Mouse (Mus musculus) embryo, embryonic 10 days (tissue): Measurements from ENCODE around the gene Ccnjl.

ENCODE experiments used
- DNase-seq: peaks from one replicate; pipeline ENCODE4 v3.0.0-alpha.2; 2015; ENCODE audit warnings: low spot score

The Ccnjl gene

GRCm38 (mm10) chr11:43528078-43528682 lies 404 bp upstream of the Ccnjl start:
- DNase-seq = peak; percentile 48

DNA sequence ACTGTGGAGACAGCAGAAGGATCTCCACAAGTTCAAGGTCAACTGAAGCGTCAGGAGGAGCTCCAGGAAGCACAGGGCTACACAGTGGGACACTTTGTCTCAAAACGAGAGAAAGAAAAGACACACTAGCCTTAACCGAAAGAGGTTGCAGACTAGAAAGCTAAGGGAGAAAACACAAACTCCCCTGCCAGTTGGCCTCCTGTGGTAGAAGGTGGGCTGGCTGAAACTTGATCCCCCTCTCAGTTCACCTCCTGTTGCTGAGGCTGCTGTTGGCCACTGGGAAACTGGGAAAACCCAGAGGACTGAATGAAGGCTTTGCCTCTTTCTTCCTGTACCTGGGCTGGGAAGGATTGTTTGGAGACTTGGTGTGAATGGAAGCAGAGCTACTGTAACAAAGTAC lies 1.5 kb downstream of the Ccnjl start:
- peak; percentile 64 for DNase-seq

DNA sequence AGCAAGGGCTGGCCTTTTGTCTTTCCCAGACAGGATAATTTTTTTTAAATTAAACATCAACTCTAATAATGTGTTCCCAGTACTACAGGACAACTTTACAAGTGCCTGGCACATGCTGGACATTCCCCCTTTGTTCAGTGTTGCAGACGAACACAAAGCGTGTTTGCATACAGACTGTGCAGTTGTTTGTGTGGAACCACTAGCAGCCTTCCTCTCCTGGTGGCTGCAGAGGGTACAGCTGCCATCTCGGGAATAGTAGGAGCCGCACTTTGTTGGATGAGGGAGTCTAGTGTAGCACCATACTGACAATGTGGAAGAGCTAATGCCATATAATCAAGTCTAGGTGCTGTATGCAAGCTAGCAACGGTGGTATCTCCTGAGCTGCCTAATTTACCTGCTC lies 3.0 kb downstream of the Ccnjl start:
- DNase-seq = no peak

- no peak for DNase-seq
Observed at GRCm38 (mm10) chr11:43537074-43537473, 8.5 kb downstream of the Ccnjl start.

- DNase-seq = peak; percentile 78
Observed at GRCm38 (mm10) chr11:43539863-43540262, 11.3 kb downstream of the Ccnjl start.

DNA sequence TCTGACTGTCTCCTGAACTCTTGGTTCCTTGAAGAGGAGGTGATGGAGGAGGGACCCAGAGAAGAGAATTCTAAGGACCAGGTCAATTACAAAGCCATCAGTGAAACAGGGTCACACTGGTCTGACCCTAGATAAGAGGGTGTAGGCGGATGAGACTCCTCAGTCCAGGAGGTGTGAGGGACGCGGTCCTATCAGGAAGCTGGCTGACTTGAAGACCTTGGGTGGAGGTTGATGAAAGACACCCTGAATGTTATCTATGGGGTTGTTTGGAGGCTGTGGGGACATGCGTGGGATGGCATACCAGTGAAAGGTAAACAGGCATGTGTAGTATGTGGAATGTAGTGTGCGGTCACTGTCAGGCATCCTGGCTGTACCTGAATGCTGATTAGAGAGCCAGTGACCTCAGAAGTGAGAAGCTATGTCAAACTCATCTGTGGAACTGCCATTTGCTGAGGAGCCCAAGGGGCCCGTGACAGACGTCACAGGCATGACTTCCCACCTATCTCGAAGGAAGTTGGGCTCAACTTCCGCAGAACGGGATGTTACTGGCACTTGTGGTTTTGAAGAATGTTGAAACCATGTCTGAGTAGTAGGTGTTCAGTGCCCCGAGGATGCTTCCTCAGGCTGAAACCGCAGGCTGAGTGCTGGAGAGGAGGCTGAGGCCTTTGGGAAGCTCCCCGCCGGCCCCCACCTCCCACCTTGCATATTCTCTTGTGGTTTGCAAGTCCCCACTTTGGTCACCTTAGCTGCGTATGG lies 15.3 kb downstream of the Ccnjl start:
- DNase-seq = no peak

DNA sequence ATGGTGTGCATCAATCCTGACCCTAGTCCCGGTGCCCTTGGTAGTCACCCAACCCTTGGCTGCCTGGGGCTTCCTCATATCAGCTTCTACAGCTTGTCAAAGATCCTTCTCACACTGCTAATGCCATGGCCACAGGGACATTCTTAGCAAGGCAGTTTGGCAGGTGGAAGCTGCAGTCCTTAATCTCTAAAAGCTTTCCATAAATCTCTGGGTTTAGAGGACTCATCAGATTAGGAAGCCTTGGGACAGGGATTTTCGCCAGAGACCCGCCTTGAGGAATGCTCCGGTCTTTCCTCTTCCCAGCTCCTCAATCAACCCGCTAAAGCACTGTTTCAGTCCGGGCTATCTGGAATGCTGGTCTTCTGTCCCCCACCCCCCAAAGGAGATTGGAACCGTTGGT lies 16.2 kb downstream of the Ccnjl start:
- DNase-seq = no peak

- DNase-seq = no peak
Observed at GRCm38 (mm10) chr11:43545873-43546475, 17.4 kb downstream of the Ccnjl start.

DNA sequence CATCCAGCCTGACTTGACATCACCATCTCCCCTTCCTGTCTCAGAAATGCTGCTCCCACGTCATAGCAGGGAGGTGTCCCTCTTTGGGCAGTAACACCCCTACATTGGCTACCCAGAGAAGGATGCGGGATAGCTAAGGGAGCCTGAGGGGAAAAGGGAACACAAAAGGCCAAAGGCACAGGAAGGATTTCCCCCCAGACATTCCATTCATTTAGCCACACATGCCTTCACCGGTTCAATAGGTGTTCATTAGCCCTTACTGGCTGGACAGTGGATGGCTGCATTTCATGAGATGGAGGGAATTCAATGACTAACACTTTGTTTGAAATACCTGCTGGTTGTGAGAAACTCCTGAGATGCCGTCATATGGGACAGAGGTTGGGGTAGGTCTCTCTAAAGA lies 18.1 kb downstream of the Ccnjl start:
- no peak for DNase-seq

- DNase-seq = peak; percentile 80
Observed at GRCm38 (mm10) chr11:43548148-43548547, 19.6 kb downstream of the Ccnjl start.

GRCm38 (mm10) chr11:43548657-43549435 lies 20.3 kb downstream of the Ccnjl start:
- DNase-seq = no peak

GRCm38 (mm10) chr11:43549701-43550100 lies 21.1 kb downstream of the Ccnjl start:
- DNase-seq = peak; percentile 68

DNA sequence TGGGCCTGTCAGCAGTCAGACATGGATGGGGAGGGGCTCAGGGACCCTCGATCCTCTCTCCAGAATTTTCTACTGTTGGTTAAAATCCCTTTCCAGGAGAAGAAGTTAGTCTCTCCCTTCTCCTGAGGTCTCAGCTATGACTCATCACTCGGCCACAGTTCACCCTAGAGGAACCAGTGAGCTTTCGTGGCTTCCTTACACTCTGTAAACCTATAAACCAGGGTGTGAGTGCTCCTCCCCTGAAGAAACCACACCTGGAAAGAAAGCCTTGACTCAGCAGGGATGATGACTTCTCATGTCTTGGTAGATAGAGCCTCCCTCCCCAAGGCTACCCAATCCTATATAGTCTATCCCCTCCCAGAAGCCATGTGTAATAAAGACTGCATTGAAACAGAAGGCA lies 23.2 kb downstream of the Ccnjl start:
- DNase-seq = no peak

DNA sequence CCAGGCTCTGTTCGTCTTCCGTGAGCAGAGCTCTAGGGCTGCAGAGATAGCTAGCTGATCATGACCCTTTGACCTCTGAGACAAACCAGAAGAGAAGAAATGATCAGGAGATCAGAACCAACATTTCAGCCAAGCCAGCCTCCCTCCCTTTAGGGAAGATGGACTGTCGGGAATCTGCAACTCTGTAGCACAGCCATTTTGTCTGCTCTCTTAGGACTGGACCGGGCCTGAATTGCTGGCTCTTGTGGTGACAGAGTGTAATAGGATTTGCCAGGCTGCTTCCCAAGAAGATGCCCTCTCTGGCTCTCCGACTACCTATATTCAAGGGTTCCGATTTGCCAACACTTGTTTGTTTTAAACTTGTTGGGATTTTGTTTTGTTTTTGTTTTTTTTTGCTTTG lies 24.1 kb downstream of the Ccnjl start:
- DNase-seq = peak; percentile 54

GRCm38 (mm10) chr11:43556538-43556937 lies 28.0 kb downstream of the Ccnjl start:
- DNase-seq = no peak

DNA sequence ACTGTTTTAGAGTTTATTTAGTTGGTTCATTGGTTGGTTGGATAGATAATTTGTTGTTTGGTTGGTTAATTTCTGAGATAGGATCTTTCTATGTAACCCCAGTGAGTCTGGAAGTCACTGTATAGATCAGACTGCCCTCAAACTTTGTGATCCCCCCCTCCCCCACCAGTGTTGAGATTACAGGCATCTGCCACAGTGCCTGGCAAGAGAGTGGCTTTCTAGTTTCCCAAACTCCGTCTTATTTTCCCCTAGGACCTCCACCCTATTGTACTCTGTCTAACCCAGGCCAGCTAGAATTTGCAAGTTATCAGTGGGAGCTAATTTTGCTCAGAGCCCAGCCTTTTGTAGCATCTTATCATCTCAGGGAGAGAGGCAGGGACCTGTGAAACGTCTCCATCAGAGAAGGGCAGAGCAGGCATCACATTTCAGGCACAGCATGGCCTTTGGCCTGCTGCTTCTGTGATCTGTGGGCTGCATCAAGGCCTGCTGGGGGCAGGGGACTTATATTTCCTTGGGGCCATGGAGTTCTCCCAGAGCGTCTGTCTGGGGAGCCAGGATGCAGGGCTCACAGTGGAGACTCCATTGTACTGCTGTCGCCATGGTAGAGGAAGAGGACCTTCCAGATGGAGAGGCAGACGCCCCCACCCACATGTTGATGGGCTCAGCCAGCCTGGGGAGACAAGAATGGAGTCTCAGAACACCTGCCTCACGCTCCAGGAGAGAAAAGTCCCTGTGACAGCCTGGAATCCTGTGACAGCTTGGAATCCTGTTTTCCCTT lies 31.1 kb downstream of the Ccnjl start:
- peak; percentile 74 for DNase-seq

DNA sequence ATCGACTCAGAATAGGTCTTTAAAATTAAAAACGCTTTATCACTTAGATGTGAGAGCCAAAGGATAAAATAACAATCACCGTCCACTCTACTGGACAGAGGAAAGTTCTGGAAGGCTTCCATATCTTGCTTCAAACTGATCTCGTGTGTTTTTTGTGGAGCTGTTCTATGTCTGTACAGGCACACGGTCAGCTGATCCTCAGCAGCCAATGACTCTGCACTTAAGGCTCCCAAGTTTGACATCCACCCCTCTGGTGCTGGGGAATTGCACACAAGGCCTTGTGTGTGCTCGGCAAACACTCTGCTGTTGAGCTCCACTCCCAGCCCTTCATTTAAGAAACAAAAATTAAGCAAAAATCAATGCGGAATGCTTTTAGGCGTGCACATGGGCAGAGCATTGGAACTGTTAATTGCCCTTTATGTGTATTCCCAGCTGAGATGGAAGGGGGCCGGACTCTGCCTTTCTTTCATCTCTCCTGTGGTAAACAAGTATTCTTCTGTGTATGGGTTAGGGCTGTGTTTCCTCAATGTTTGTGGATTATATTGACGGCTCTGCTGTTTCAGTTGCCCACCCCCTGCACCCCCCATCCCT lies 35.2 kb downstream of the Ccnjl start:
- no peak for DNase-seq

DNA sequence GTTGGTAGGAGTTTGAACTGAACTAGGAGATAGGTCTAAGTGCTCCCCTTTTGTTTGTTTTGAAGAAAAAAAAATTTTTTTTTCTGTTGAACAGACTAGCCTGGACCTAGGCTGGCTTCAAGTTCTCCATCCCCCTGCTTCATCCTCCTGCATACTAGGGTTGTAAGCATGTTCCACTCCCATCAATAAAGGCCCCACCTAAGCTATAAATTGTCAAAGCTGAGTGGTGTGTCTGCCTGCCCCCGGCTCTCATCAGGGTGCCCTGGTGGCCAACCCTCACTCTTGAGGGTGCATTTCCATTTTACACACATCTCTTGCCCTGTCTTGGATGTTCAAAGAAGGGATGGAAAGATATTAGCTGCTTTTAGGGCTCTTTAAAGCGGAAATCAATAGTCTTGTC lies 36.8 kb downstream of the Ccnjl start:
- no peak for DNase-seq

GRCm38 (mm10) chr11:43565852-43566251 lies 37.3 kb downstream of the Ccnjl start:
- DNase-seq = peak; percentile 52

- DNase-seq = no peak
Observed at GRCm38 (mm10) chr11:43566696-43567095, 38.1 kb downstream of the Ccnjl start.

DNA sequence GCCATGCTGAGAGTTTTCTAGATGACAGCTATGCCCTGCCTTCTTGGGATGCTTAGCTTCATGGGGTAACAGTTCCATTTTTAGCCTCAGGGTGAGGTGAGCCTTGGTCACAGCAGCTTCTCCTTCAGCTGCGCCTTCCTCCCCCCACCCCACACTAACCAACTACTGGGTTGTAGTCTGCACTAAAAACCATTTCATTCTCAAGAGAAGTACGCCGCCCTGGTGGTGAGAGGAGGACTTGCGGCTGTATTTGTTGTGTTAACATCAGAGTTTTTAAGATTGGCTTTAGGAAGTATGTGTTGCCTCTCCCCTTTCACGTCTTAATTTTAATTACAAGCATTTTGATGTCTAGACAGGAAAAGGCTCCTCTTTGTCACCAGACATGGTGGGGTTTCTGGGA lies 39.7 kb downstream of the Ccnjl start:
- peak; percentile 57 for DNase-seq
